Mouse (Mus musculus) cerebellum, adult 8-10 months (tissue): ENCODE measurements around the gene Ruvbl2.
"Not testable (repeated sequence)": the region's sequence is repeated elsewhere in the genome, so short reads cannot be mapped to it uniquely, and the experiment has no call there.

Experiments used
- DNase-seq: peaks from one replicate; pipeline ENCODE4 v3.0.0; 2022

The Ruvbl2 gene

DNA sequence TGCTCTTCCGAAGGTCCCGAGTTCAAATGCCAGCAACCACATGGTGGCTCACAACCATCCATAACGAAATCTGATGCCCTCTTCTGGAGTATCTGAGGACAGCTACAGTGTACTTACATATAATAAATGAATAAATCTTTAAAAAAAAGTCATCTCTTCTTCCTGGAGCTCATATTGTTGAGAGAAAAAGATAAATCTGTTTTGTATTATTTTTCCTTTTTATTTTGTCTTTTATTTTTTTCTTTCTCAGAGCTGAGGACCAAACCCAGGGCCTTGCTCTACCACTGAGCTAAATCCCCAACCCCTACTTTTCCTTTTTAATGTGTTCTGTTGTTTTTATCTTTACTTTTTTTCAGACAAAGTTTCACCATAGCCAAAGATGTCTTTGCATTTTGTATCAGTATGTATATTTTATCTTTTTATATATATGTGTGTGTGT lies 41.5 kb downstream of the Ruvbl2 start:
- not testable (repeated sequence) for DNase-seq

- DNase-seq = peak; percentile 100
Measured at GRCm38 (mm10) chr7:45395578-45396336, 42.1 kb downstream of the Ruvbl2 start, which contains the start of gene Snrnp70. Gene Snrnp70, minus strand, starts transcription at chr7:45395742.

DNA sequence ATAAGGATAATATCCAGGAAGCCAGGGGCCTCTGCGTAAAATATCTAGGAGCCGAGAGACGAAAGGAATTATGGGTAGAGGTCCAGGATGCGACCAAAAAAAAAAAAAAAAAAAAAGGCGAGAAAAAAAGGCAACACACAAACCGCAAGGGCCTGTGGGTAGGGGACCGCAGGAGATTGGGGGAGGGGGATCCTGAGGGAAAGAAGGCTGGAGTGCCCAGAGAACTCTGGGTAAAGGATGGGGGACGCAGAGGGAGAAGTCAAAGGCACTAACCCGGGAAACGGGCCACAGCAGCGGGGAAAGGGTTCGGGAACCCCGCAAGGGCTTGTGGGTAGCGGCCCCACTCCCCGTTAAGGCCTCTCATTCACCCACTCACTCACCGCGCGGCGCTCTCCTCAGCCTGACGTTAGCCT lies 42.8 kb downstream of the Ruvbl2 start:
- no peak for DNase-seq

GRCm38 (mm10) chr7:45386077-45386476 lies 51.8 kb downstream of the Ruvbl2 start:
- DNase-seq = no peak

DNA sequence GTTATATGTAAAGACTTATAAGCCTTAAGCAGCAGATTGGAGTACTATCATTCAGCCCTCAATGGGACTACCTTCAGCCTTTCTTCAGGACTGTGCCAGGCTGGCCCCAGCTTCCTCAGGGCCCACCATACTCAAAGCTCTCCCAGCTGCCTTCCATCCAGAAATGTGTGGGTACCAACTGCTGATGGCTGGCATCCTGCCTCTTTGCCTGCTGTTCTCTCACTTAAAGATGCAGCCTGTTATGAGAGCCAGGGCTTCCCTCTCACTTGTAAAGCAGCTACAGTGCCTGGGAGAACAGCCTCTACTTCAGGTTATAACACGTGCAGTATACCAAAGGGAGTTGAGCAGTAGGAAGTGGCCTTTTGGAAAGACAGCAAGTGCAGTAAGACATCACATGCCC lies 61.8 kb downstream of the Ruvbl2 start:
- DNase-seq = no peak

DNA sequence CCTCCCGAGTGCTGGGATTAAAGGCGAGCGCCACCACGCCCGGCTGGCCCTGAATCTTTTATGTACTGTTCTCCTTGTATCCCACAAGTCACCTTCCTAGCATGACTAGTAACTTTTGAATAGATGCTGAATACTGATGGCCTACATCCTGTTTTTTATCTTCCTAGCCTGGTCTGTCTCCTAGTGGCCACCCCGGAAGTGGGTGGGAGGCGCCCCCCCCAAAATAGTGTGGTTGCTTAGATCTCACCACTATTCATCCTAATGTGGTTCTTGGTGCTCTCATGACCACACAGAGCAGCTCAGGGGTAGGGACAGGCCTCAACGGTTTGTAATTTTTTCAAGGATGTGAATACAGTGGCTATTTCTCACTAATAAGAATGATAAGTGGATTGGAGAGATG lies 63.3 kb downstream of the Ruvbl2 start:
- DNase-seq = no peak

GRCm38 (mm10) chr7:45372371-45372770 lies 65.5 kb downstream of the Ruvbl2 start:
- DNase-seq = no peak
